Mouse (Mus musculus): ENCODE results near the gene Olfr166.
"Not testable (repeated sequence)": the region's sequence is repeated elsewhere in the genome, so short reads cannot be mapped to it uniquely, and the experiment has no call there.

Gene Olfr166

GRCm38 (mm10) chr16:19483394-19483793, at the start of gene Olfr166:
TSS of gene Olfr166 (plus strand) at chr16:19483694.
- ATAC-seq (ENCODE audit: insufficient number of reproducible peaks, low FRiP score, low TSS enrichment), result no peak

GRCm38 (mm10) chr16:19458741-19459140, 24.8 kb upstream of the Olfr166 start:
- ATAC-seq (ENCODE audit: insufficient number of reproducible peaks, low FRiP score, low TSS enrichment), result not testable (repeated sequence)

- no peak for ATAC-seq (ENCODE audit: insufficient number of reproducible peaks, low FRiP score, low TSS enrichment)
These were observed 19.1 kb upstream of the Olfr166 start for GRCm38 (mm10) chr16:19464365-19464764.

DNA sequence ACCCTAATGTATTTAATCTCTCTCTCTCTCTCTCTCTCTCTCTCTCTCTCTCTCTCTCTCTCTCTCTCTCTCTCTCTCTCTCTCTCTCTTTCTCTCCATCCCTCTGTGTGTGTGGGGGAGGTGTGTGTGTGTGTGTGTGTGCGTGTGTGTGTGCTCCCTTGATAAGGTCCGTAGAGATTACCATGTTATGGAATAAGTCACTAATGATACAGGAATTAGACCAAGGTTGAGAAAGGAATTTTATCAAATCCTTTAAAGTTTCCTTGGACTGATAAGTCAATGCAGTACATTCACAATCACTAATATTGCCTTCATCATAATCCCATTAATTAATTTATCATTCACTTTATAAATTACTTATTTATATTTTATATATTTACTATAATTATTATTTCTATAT, 38.7 kb downstream of the Olfr166 start, which contains the start of gene Olfr167:
TSS of gene Olfr167 (minus strand) at position 101 of the 400 bp plus-strand sequence.
- no peak for ATAC-seq (ENCODE audit: insufficient number of reproducible peaks, low FRiP score, low TSS enrichment)

- no peak for ATAC-seq (ENCODE audit: insufficient number of reproducible peaks, low FRiP score, low TSS enrichment)
These were observed 52.0 kb downstream of the Olfr166 start, which contains the start of gene Olfr168 for GRCm38 (mm10) chr16:19535455-19535854. TSS of gene Olfr168 (minus strand) at chr16:19535555.

Measured in cerebellum, adult (tissue).